Mouse (Mus musculus): ENCODE measurements around the gene Itih4. TPM values are rescaled to one million over a fixed set of nuclear protein-coding genes. Genes with fewer than 3 reads are reported as not detected.
A peak's percentile ranks its signal among the peaks of the same experiment; 100 is the strongest.

The Itih4 gene
- total RNA-seq, 2 experiments from 2014 or later = not detected

DNA sequence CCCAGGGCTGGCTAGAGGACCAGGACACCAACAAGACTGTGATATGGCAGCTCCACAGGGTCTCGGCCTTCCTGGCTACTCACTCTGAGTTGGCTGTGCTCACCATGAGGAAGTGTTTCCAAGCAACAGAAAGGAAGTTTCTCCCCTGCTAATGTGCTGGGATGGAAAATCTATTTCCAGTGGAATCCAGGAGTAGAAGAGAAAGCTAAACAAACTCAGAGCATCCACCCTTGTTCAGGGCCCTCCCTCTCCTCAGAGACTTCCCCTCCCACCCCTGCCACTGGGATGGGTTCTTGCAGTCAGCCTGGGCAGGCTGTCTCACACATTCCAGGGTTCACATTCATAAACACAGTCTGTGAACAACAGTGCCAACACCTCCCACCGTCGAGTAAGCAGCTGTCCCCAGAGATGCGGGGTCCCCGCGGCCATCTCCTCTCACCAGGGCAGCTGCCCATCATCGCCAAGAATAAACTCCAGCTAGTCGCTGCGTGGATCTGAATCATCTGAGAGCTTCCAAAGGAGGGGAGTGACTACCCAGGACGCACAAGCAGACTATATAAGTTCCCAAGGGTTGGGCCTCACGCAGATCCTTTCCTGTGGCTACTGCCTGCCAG, 7.2 kb upstream of the Itih4 start, which contains the start of gene Mustn1:
Mustn1 (plus strand) TSS at position 243 of the 614 bp plus-strand sequence.
- DNase-seq (ENCODE audit: extremely low spot score in 1 of 2, low spot score in 1 of 2) = no peak

GRCm38 (mm10) chr14:30879794-30880193, 6.5 kb upstream of the Itih4 start:
- no peak for DNase-seq (ENCODE audit: extremely low spot score in 1 of 2, low spot score in 1 of 2)

DNA sequence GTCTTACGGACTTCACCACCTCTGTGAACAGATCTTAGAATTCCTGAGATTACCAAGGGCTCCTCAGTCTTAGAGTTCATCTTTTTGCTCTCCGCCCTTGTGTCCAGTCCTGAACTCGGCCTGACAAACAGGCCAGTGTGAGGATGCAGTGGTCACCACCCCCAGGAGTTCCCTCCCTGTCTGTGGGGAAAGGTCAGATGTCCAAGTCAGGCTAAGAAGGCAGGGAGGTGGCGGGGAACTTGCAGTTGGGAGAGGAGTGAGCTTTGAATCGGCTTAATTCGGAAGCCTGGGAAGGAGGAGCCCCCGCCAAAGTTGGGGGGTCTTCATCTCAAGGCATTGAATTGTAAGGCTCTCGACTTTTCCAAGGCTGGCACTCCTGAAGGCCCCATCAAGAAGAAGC, 6.0 kb upstream of the Itih4 start:
- no peak for DNase-seq (ENCODE audit: extremely low spot score in 1 of 2, low spot score in 1 of 2)

GRCm38 (mm10) chr14:30880811-30881717, 5.2 kb upstream of the Itih4 start:
- peak in 1 of 2 experiments; percentile 70 for DNase-seq (ENCODE audit: extremely low spot score in 1 of 2, low spot score in 1 of 2)

- DNase-seq (ENCODE audit: extremely low spot score in 1 of 2, low spot score in 1 of 2) = no peak
Measured at GRCm38 (mm10) chr14:30881718-30882108, 4.6 kb upstream of the Itih4 start.

DNA sequence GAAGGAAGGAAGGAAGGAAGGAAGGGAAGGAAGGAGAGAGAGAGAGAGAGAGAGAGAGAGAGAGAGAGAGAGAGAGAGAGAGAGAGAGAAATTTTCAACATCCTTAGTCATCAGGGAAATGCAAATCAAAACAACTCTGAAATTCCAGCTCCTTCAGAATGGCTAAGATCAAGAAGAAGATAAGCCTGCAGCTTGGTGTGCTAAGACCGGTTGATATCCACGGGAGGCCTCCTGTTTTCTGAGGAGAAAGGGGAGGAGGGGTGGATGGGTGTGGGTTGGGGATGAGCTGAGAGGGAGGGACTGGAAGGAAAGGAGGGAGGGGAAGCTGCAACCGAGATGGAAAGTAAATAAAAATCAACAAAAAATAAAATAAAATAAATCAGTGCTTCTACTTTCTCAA, 978 bp upstream of the Itih4 start:
- DNase-seq (ENCODE audit: extremely low spot score in 1 of 2, low spot score in 1 of 2) = no peak

- DNase-seq (ENCODE audit: extremely low spot score in 1 of 2, low spot score in 1 of 2) = peak in 1 of 2 experiments; percentile 22
Measured at GRCm38 (mm10) chr14:30888271-30888732, 2.0 kb downstream of the Itih4 start.

DNA sequence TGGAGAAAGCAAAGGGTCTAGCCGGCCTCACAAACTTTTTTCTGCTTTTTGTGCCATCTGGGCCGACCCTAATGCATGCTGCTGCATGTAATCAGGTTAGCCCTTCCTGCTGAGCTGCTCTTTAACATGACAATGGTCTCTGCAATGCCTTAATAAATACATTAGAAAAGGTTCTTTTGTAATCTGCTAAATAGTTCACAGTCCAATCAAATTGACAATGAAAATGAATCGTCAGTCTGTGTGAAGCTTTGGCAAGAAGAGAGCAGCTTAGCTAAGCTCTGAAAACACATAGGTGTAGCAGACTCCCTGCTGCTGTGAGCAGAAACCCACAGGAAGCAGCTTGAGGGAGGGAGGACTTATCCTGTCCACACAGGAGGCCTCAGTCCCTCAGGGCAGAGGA, 13.7 kb downstream of the Itih4 start:
- DNase-seq (ENCODE audit: extremely low spot score in 1 of 2, low spot score in 1 of 2) = no peak

GRCm38 (mm10) chr14:30902628-30903027, 16.4 kb downstream of the Itih4 start:
- DNase-seq (ENCODE audit: extremely low spot score in 1 of 2, low spot score in 1 of 2) = no peak

GRCm38 (mm10) chr14:30903036-30903435, 16.8 kb downstream of the Itih4 start:
- no peak for DNase-seq (ENCODE audit: extremely low spot score in 1 of 2, low spot score in 1 of 2)

DNA sequence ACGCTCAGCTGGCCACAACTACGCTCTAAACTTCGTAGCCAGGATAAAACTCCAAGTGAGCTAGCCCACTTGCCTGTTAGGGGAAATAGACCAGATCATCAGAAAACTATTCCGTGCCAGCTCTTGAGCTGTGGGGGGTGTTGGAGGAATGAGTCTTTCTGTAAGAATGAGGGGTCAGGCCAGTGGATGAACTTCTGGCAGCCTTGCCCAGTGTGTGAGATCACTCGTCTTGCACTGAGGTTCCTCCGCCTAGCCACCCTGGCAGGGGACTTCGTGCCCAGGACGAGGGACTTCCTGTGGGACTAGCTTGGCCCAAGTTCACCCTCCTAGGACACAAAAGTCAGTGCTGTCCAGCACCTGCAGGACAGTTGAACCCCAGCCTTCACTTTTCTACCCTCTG, 18.0 kb downstream of the Itih4 start:
- no peak for DNase-seq (ENCODE audit: extremely low spot score in 1 of 2, low spot score in 1 of 2)

DNA sequence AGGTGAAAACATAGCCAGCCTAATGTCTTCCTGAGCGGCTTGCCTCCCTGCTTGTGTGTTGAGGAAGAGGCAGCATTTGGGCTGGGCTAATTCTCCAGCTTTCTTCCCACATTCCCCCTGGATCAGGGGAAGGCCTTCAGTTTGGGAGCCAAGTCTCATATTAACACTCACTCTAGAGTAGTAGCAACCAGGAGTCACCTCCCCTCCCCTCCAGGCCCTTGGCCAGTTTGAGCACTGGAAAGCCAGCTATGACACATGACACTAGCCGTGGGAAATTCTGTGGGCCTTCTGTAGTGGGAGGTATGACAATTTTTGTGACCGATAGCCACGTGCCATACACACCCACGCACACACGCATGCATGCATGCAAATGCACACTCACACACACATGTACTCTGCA, 19.7 kb downstream of the Itih4 start:
- DNase-seq (ENCODE audit: extremely low spot score in 1 of 2, low spot score in 1 of 2) = no peak

GRCm38 (mm10) chr14:30907814-30908265, 21.6 kb downstream of the Itih4 start:
- no peak for DNase-seq (ENCODE audit: extremely low spot score in 1 of 2, low spot score in 1 of 2)

- DNase-seq (ENCODE audit: extremely low spot score in 1 of 2, low spot score in 1 of 2) = no peak
Measured at GRCm38 (mm10) chr14:30911141-30911540, 24.9 kb downstream of the Itih4 start.

DNA sequence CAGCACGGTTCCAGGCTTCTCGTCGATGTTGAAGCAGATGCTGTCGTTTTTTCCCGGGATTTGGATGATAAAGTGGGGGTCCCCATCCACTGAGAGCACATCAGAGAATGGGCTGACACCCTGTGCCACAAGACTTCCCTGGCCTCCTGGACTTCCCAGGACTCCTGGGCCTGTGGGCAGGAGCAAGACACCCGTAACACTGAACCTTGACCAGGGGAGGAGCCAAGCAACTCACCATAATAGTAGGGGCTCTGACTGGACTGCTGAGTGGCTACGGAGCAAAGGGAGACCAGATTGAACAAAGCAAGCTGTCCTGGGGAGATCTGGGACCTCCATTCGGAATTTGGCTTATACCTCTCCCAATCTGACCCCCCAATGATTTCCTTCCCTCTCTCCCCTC, 26.4 kb downstream of the Itih4 start:
- no peak for DNase-seq (ENCODE audit: extremely low spot score in 1 of 2, low spot score in 1 of 2)

DNA sequence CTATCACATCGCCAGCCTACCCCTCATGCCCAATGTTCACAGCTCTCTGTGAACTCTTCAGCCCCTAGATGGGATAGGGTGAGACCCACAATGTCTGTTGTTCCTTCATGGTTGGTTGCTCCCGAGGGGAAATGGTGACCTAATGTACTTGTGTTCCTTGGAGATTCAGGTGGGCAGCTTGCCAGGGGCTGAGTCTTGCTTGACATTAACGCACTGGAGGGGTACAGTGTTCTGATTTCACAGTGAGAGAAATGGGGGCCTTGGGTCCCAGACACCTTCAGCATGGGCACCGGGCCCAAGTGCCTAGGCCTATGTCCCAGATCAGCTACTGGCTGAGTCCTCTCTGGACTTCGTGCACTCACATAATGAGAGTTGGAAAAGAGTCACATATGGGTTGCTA, 27.1 kb downstream of the Itih4 start:
- no peak for DNase-seq (ENCODE audit: extremely low spot score in 1 of 2, low spot score in 1 of 2)

DNA sequence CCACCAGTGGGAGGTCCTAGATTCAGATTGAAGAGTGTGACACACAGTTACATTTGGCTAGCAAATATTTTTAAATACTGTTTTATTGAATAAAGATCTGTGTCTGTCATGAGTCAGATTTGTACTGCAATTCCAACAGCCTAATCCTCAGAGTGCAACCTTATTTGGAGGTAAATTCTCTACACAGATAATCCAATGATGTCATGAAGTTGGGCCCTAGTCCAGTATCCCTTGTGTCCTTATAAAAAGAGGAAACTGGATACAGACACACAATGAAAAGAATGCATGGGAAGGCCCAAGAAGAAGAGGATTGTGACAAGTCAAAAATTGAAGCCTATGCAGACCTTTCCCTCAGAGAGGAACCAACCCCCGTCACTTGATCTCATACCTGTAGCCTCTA, 30.2 kb downstream of the Itih4 start:
- DNase-seq (ENCODE audit: extremely low spot score in 1 of 2, low spot score in 1 of 2) = no peak

DNA sequence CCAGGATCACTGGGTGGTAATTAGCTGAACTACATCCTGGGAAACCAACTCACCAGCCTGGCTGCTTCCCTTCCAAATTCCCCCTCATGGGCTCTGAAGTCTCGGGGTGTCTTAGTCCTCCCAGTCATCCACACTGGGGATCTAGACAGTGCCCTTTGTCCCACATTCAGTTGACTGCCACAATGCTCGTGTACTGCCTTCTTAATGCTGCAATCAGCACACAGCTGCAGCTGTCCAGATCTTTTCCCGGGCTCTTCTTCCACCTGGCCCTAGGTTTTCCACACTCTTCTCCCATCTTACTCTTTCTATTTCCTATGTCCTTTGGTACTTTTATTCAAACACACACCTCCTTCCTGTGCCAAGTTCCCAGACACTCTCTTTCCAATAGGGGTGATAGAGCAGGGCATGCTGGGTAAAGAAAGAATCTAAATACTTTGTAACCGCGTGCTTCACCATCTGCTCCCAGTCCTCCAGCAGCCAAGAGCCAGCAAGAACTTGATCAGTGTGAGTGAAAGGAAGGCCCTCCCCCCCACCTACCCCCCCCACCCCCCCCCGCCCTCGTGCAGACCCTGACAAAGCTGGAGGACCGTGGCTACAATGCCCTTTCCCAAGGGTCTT, 35.9 kb downstream of the Itih4 start:
- no peak for DNase-seq (ENCODE audit: extremely low spot score in 1 of 2, low spot score in 1 of 2)

DNA sequence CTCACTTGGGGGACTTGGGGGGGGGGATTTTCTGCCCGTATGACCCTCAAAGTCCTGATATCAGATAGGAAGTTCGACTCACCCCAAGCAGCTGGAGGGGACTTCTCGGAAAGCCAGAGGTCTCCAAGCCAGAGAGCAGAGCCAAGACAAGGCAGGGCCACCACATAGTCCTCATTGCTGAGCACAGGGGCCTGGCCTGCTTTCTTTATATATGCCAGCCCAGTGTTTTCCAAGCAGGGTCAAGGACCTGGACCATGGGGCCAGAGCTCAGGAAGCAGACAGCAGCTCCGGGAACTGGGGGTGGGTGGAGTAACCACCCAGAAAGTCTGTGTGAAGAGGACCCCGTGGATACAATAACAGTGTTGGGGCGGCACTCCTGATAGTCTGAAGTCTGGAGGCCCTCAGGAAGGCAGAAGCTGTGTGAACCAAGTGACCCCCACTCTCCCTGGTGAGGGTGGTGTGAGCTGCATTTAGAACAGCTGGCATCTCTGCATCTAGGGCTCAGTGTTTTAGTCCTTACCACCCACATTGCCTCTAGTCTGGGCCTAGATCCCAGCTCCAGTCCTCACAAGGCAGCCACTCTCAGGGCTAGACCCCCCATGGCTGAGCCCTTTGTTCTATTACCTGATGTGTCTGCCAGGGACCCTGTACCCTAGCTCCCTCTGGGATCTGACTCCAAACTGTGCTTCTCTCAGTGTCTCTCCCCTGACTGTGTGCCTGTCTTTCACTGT, 37.3 kb downstream of the Itih4 start, which contains the start of gene Itih3:
Itih3 (minus strand) TSS at position 386 of the 731 bp plus-strand sequence.
- DNase-seq (ENCODE audit: extremely low spot score in 1 of 2, low spot score in 1 of 2) = peak in 1 of 2 experiments; percentile 8

DNA sequence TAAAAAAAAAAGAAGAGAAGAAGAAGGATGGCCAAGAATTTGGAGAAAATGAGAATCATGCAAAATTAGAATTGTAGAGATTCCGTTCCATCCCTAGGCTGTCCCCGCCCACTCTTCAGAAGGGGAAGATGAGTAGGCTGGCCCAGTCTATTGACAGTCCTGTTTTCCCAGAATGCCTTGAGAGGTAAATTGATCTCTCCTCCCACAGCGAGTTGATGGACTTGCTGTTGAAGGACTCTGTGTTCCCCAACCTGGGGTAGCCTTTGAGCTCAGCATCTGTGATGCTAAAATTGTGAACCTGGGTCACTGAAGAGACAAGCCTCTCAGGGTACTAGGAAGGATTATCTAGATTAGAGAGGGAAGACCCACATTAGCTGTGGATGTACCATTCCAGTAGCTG, 39.2 kb downstream of the Itih4 start:
- no peak for DNase-seq (ENCODE audit: extremely low spot score in 1 of 2, low spot score in 1 of 2)

Measured in layer of hippocampus, postnatal 25 days (tissue).